Mouse (Mus musculus): ENCODE data around the gene Abcg4. TPM values are rescaled to one million over a fixed set of nuclear protein-coding genes. Genes with fewer than 3 reads are reported as not detected.

Abcg4 gene
- polyA plus RNA-seq, 1 experiment, result 2.0 TPM

GRCm38 (mm10) chr9:44319105-44319886 is 30.9 kb upstream of the Abcg4 start:
- Histone ChIP-seq H3K4me1 (ENCODE audit: control insufficient read depth, insufficient read depth, insufficient read length, low read length) (peaks cover 3% of the 10 kb centered on the region; the same call in 1 of the 2 replicates), H3K27ac (ENCODE audit: insufficient read depth, low read depth, low read length) (peak overlapping the region; percentile 90), H3K4me3 (ENCODE audit: low read depth, low read length) (peak overlapping the region; percentile 97), H3K27me3 (ENCODE audit: control insufficient read depth, insufficient read depth, low read length) (no peaks in the 10 kb centered on the region), H3K36me3 (ENCODE audit: control insufficient read depth, insufficient read depth, low read length) (peaks cover 32% of the 10 kb centered on the region)
- TF ChIP-seq POLR2A (IDR thresholded peaks at IDR 0.05; ENCODE audit: low read depth, low read length) (no peak), CTCF (IDR thresholded peaks at IDR 0.05; ENCODE audit: extremely low read depth, insufficient read length, insufficient replicate concordance, low read depth, low read length) (no peak)
- 2% methylated on average over 37 of the region's 37 CpGs for WGBS

DNA sequence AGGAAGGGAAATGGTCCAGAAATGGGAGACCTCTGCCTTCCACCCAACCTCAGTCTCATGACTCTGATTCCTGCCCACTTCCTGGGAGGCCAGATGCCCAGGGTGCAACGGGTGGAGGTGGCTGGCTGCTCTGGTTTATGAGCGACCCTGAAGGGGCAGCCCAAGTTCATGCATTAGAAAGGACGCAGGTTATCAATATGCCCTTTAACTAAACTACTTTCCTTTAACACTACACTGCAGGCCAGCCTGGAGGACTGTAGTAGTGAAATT is 30.3 kb upstream of the Abcg4 start:
- peak overlapping the region; percentile 97 for H3K4me3 ChIP-seq (ENCODE audit: low read depth, low read length)
- WGBS, result 10% methylated on average over 3 of the region's 3 CpGs
- peak overlapping the region; percentile 90 for H3K27ac ChIP-seq (ENCODE audit: insufficient read depth, low read depth, low read length)
- no peak; the same call in none of the 2 replicates for TF ChIP-seq POLR2A (IDR thresholded peaks at IDR 0.05; ENCODE audit: low read depth, low read length)
- TF ChIP-seq CTCF (IDR thresholded peaks at IDR 0.05; ENCODE audit: extremely low read depth, insufficient read length, insufficient replicate concordance, low read depth, low read length), result no peak
- peaks cover 38% of the 10 kb centered on the region for H3K36me3 ChIP-seq (ENCODE audit: control insufficient read depth, insufficient read depth, low read length)
- no peaks in the 10 kb centered on the region for H3K27me3 ChIP-seq (ENCODE audit: control insufficient read depth, insufficient read depth, low read length)
- peaks cover 3% of the 10 kb centered on the region; the same call in 1 of the 2 replicates for H3K4me1 ChIP-seq (ENCODE audit: control insufficient read depth, insufficient read depth, insufficient read length, low read length)

- H3K27ac ChIP-seq (ENCODE audit: insufficient read depth, low read depth, low read length), result peak overlapping the region; percentile 90
- peak; percentile 39 for TF ChIP-seq POLR2A (IDR thresholded peaks at IDR 0.05; ENCODE audit: low read depth, low read length)
- no peak for TF ChIP-seq CTCF (IDR thresholded peaks at IDR 0.05; ENCODE audit: extremely low read depth, insufficient read length, insufficient replicate concordance, low read depth, low read length)
Measured at GRCm38 (mm10) chr9:44318076-44318825, 29.8 kb upstream of the Abcg4 start.

DNA sequence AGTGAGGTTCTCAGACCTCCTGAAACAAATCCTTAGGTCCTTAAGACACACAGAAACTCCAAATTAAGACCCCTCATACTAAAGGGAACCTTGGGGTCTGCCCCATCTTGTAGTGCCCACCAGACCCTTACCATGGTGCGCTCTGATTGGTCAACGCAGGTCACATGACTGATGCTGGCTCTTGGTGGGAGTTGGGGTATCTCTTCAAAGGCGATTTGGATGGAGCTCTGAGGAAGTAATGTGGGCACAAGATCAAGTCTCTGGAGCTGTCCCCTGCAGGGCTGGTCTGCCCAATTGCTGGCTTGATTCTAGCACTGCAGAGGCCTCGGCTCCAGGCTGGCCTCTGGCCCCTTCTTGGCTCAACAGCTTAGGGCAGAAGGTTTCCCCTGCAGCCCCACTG is 29.0 kb upstream of the Abcg4 start:
- whole genome bisulfite sequencing, result 85% methylated on average over 4 of the region's 4 CpGs
- peak overlapping the region; percentile 80 for H3K27ac ChIP-seq (ENCODE audit: insufficient read depth, low read depth, low read length)
- peaks cover 51% of the 10 kb centered on the region for H3K36me3 ChIP-seq (ENCODE audit: control insufficient read depth, insufficient read depth, low read length)
- no peaks in the 10 kb centered on the region for H3K27me3 ChIP-seq (ENCODE audit: control insufficient read depth, insufficient read depth, low read length)
- no peak for TF ChIP-seq POLR2A (IDR thresholded peaks at IDR 0.05; ENCODE audit: low read depth, low read length)
- no peak for TF ChIP-seq CTCF (IDR thresholded peaks at IDR 0.05; ENCODE audit: extremely low read depth, insufficient read length, insufficient replicate concordance, low read depth, low read length)
- peaks cover 3% of the 10 kb centered on the region; the same call in 1 of the 2 replicates for H3K4me1 ChIP-seq (ENCODE audit: control insufficient read depth, insufficient read depth, insufficient read length, low read length)
- H3K4me3 ChIP-seq (ENCODE audit: low read depth, low read length), result peak overlapping the region; percentile 53

More at GRCm38 (mm10) chr9:44318076-44318825, 29.8 kb upstream of the Abcg4 start:
- H3K4me3 ChIP-seq (ENCODE audit: low read depth, low read length), result peak overlapping the region; percentile 97
- 22% methylated on average over 5 of the region's 5 CpGs for WGBS
- H3K4me1 ChIP-seq (ENCODE audit: control insufficient read depth, insufficient read depth, insufficient read length, low read length), result peaks cover 3% of the 10 kb centered on the region; the same call in 1 of the 2 replicates
- peaks cover 43% of the 10 kb centered on the region for H3K36me3 ChIP-seq (ENCODE audit: control insufficient read depth, insufficient read depth, low read length)
- no peaks in the 10 kb centered on the region for H3K27me3 ChIP-seq (ENCODE audit: control insufficient read depth, insufficient read depth, low read length)

DNA sequence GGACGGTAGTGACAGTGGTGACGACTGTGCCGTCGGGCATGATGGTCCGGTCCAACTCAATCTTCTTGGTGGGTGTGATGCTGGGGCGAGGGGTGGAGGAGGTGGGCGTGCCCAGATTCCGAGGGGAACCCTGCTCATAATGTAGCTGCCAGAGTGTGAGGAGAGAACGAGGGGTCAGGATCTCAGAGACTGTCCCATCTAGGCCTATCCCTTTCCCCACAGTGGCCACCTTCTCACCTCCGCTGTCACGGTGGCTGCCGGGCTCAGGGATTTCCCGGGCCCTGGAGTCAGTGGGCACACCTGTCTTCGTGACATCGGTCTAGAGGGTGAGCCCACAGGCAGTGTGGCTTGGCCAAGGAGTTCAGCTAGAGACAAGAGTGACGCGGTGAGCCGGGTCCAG is 26.5 kb upstream of the Abcg4 start:
- H3K27me3 ChIP-seq (ENCODE audit: control insufficient read depth, insufficient read depth, low read length), result no peaks in the 10 kb centered on the region
- 94% methylated on average over 18 of the region's 18 CpGs for WGBS
- no peak overlapping the region for H3K4me3 ChIP-seq (ENCODE audit: low read depth, low read length)
- no peak overlapping the region for H3K27ac ChIP-seq (ENCODE audit: insufficient read depth, low read depth, low read length)
- peaks cover 70% of the 10 kb centered on the region for H3K36me3 ChIP-seq (ENCODE audit: control insufficient read depth, insufficient read depth, low read length)
- no peak for TF ChIP-seq CTCF (IDR thresholded peaks at IDR 0.05; ENCODE audit: extremely low read depth, insufficient read length, insufficient replicate concordance, low read depth, low read length)
- no peak for TF ChIP-seq POLR2A (IDR thresholded peaks at IDR 0.05; ENCODE audit: low read depth, low read length)
- peaks cover 3% of the 10 kb centered on the region; the same call in 1 of the 2 replicates for H3K4me1 ChIP-seq (ENCODE audit: control insufficient read depth, insufficient read depth, insufficient read length, low read length)

- peaks cover 3% of the 10 kb centered on the region; the same call in 1 of the 2 replicates for H3K4me1 ChIP-seq (ENCODE audit: control insufficient read depth, insufficient read depth, insufficient read length, low read length)
- H3K4me3 ChIP-seq (ENCODE audit: low read depth, low read length), result no peak overlapping the region
- TF ChIP-seq CTCF (IDR thresholded peaks at IDR 0.05; ENCODE audit: extremely low read depth, insufficient read length, insufficient replicate concordance, low read depth, low read length) (no peak), POLR2A (IDR thresholded peaks at IDR 0.05; ENCODE audit: low read depth, low read length) (no peak)
- peaks cover 76% of the 10 kb centered on the region for H3K36me3 ChIP-seq (ENCODE audit: control insufficient read depth, insufficient read depth, low read length)
- no peaks in the 10 kb centered on the region for H3K27me3 ChIP-seq (ENCODE audit: control insufficient read depth, insufficient read depth, low read length)
- 76% methylated on average over 4 of the region's 4 CpGs for WGBS
- H3K27ac ChIP-seq (ENCODE audit: insufficient read depth, low read depth, low read length), result no peak overlapping the region
Measured at GRCm38 (mm10) chr9:44314257-44314547, 25.8 kb upstream of the Abcg4 start.

Measured in small intestine, adult 2 months (tissue).